Mouse (Mus musculus): ENCODE measurements at regions not wholly inside any gene's neighbourhood (a gene's known extent, or its start where the extent isn't known, plus 50 kb on each side); places are given as distances from the start of the nearest gene placed in this dataset.

- no peak for TF ChIP-seq TAL1 (IDR thresholded peaks at IDR 0.05; ENCODE audit: low read length)
- TF ChIP-seq ZMIZ1 (IDR thresholded peaks at IDR 0.05; ENCODE audit: low read depth, low read length), result no peak
- TF ChIP-seq POLR2A (IDR thresholded peaks at IDR 0.05; ENCODE audit: control insufficient read depth in 1 of 2, insufficient read depth in 1 of 2, low read depth in 1 of 2, low read length in 2 of 2, poor library complexity in 1 of 2), result no peak
- no peak for TF ChIP-seq CTCF (IDR thresholded peaks at IDR 0.05 in 2 of 3, conservative IDR thresholded peaks at IDR 0.05 in 1 of 3; ENCODE audit: control insufficient read depth in 1 of 3, insufficient read depth in 1 of 3, low read depth in 2 of 3, low read length in 3 of 3, poor library complexity in 1 of 3, severe bottlenecking in 1 of 3)
- no peak for TF ChIP-seq EP300 (IDR thresholded peaks at IDR 0.05; ENCODE audit: low read depth in 1 of 2, low read length in 2 of 2)
- TF ChIP-seq NRF1 (IDR thresholded peaks at IDR 0.05; ENCODE audit: insufficient read depth, low read depth, low read length, poor library complexity, severe bottlenecking), result no peak
- TF ChIP-seq HCFC1 (IDR thresholded peaks at IDR 0.05; ENCODE audit: low read depth, low read length), result no peak
- no peak for TF ChIP-seq MYB (IDR thresholded peaks at IDR 0.05; ENCODE audit: low read depth, low read length)
- TF ChIP-seq E2F4 (IDR thresholded peaks at IDR 0.05; ENCODE audit: borderline replicate concordance, low read depth, low read length), result no peak
- no peak for TF ChIP-seq KAT2A (conservative IDR thresholded peaks at IDR 0.05; ENCODE audit: low read depth, low read length)
- no peak for TF ChIP-seq ELF1 (IDR thresholded peaks at IDR 0.05; ENCODE audit: low read depth, low read length)
Measured at GRCm38 (mm10) chr4:31354953-31355352, 608.9 kb upstream of the Map3k7 start.

Measured in MEL (cell line).